Mouse (Mus musculus): ENCODE data around the gene Kif24.

Kif24 gene

GRCm38 (mm10) chr4:41347839-41348238, 116.8 kb downstream of the Kif24 start:
- DNase-seq (ENCODE audit: low spot score): no peak

GRCm38 (mm10) chr4:41346011-41346410, 118.7 kb downstream of the Kif24 start:
- no peak for DNase-seq (ENCODE audit: low spot score)

GRCm38 (mm10) chr4:41340912-41341550, 123.7 kb downstream of the Kif24 start:
- DNase-seq (ENCODE audit: low spot score): no peak

Data from urinary bladder, postnatal 25 days (tissue).